Mouse (Mus musculus) 3134 (cell line): ENCODE measurements at regions not wholly inside any gene's neighbourhood (a gene's known extent, or its start where the extent isn't known, plus 50 kb on each side); places are given as distances from the start of the nearest gene placed in this dataset.

Experiments used
- DNase-seq: peaks from one replicate; pipeline ENCODE4 v3.0.0-alpha.2; 2011; ENCODE audit warnings: low spot score; ENCODE audit not compliant: insufficient read length; ENCODE audit errors: extremely low read depth

DNA sequence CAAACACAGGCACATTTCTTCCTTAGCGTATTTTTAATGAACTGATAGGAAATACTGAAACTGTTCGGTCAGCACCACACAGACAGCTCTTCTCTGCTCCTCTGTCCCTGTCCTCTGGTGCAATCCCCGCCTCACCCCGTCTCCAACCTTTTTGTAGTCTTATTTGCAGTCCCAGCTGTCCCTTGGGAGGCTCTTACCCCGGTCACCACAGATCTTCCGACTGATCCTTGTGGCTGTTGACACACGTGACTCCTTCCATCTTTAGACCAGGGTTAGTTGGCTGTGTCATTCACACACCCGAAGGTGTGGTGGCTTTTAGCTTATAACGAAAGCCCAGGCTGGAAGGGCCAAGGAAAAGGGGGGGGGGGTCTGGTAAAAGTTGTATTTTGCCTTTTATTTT, 56.4 kb downstream of the Cyp26a1 start:
- DNase-seq, result no peak

DNA sequence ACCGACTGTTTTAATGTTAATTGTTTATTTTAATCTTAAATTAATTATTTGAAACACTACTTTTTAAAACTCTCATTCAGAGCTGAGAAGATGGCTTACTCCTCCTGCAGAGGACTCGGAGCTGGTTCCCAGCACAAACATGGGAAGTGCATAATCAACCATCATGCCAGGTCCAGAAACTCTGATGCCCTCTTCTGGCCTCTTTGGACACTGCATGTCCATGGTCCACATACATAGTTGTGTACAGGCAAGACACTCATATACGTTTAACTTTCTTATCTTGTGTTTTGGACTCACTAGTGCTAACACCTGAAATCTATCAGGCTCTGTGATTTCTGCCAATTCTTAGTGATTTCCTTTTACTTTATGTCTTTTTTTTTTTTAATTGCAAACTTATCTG, 57.8 kb downstream of the Cyp26a1 start:
- no peak for DNase-seq

DNA sequence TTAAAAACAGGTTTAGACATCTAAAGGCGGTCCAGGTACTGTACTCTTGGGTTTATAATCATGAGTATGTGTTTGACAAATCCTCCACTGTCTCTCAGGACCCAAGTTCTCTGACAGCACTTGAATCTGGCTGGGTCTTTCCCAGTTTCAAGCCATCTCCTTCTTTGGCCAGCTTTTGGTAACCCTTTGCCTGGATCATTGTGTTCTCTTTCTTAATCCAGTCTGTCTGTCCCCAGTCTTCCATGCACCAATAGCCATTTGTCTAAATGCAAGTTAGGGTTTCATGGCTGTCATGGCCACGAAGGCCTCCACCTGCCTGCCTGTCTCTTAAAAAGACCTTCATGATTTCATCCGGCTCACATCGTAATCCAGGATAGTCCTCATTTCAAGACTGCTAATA, 71.8 kb downstream of the Cyp26a1 start:
- DNase-seq, result no peak

DNA sequence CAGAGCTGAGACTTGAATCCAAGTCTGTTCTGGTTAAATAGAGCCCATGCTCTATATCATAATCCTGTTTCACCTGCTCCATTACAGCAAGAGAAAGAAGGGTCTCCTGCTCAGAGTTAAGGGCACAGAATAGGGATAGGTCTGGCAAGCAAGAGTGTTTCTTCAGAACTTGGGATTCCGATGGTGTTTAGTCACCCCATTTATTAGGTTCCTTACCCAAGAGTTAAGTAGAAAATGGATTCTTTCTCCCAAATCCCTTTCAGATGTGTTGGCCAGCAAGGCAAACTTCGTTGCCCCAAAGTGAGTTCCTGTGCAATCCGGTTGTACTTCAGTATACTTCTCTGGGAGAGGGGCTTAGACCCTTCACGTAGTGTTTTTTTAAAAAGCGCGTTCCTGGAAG, 74.4 kb downstream of the Cyp26a1 start:
- peak; percentile 29 for DNase-seq

DNA sequence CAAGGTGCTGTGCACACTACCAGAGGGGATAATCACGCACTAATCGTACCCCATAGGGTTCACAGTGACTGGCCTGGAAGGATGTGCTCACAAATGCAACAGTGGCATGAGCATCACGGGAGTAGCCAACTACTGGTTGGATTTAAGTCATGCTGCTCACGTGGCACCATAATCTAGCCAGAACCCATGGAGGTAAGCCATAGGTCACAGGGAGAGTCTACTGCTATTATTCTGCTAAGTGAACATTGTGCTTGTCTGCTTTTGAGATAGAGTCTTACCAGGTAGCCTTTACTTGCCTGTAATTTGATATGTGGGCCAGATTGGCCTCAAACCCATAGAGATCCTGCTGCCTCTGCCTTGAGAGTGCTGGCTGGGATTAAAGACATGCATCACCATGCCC, 77.0 kb downstream of the Cyp26a1 start:
- no peak for DNase-seq

DNA sequence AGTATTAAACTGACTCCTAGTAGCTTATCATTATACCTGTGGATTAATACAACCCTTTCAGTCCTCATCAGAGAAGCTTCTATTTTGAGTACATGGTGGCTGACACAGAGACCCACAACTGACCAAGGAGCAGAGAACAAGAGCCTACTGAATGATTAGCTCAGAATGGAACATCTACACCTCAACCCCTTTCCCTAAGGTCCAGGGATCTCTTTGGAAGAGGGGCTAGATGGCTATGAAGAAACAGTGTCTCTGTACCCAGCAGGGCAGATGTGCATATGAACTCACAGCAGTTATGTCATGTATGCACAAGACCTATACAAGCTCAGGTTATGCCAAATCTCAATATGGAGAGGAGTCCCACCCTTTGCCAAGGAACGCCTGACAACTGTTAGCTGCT, 77.4 kb downstream of the Cyp26a1 start:
- no peak for DNase-seq

DNA sequence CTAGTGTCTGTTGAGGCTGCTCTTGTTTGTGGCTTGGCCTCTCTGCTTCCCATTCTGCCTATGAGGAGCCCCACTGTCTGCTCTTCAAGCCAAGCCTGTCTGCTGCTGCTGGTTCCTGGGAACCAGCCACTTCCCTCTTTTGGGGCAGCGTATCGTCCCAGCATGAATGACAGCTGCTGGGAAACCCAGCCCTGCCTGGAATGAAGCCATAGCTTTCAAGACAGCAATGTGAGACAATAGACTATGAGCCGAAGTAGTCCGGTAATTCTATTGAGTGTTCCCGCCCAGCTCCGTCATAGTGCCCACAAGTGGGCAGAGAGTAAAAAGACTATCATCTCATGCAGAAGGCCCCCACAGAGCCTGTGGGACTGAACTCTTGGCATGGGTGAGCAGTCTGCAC, 80.4 kb downstream of the Cyp26a1 start:
- DNase-seq, result no peak

DNA sequence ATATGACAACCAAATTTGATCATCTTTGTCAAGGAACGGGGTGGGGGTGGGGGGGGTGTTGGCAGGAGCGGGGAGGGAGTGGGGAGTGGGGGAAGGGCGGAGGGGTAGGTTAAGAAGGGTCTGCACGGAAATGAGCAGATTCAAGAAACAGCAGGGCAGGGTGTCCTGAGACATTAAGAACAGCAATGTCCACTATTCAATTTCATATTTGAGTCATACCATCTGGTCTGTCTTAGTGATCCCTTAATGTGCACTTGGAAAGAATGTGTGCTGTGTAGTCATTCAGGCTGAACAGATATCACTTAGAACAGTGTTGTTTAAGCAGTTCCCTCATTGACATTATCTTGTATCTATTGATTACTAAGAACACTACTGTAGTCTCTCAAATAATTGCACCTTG, 81.0 kb downstream of the Cyp26a1 start:
- DNase-seq, result no peak

DNA sequence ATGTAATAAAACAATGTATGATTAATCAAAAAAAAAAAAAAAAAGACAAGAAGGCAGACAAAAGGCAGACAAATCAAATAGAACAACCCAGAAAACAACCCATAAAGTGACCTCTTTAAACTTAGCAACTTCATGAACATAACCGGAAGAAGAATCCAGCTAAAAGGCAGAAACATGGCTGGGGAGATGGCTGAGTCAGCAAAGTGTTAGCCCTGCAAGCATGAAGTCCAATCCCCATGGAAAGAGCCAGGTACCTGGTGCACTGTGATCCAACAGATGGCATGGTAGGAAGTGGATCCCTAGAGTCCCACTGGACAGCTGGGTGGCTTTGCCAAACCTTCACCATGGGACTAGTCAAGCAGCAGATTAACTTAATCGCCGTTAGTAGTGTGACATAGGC, 90.9 kb downstream of the Cyp26a1 start:
- no peak for DNase-seq

DNA sequence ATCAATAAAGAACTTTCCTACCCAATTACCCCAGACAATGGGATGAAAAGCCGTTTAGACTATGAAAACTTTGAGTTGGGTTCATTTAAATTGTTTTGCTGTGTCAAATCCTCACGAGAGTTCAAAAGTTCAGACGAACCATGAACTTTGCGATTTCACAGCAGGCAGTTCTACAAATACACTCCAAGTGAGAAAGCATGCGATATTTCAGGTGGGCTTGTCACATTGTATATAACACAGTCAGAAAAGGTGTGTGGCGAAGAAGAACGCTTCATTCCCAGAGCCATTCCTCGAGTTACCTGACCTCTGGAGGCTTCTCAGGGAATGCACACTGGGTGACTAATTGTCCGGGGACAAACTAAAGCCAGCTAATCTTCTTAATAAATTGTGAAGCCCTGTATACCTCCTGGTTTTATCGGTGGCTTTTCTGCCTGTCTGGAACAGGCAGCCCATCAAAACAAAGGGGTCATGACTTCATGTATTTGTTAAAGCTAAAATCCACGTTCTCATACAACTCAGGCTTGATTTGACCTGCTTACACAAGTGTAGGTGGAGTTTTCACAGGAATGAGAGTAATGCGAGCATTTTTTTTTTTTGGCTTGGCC, 92.1 kb downstream of the Cyp26a1 start:
- DNase-seq, result no peak

DNA sequence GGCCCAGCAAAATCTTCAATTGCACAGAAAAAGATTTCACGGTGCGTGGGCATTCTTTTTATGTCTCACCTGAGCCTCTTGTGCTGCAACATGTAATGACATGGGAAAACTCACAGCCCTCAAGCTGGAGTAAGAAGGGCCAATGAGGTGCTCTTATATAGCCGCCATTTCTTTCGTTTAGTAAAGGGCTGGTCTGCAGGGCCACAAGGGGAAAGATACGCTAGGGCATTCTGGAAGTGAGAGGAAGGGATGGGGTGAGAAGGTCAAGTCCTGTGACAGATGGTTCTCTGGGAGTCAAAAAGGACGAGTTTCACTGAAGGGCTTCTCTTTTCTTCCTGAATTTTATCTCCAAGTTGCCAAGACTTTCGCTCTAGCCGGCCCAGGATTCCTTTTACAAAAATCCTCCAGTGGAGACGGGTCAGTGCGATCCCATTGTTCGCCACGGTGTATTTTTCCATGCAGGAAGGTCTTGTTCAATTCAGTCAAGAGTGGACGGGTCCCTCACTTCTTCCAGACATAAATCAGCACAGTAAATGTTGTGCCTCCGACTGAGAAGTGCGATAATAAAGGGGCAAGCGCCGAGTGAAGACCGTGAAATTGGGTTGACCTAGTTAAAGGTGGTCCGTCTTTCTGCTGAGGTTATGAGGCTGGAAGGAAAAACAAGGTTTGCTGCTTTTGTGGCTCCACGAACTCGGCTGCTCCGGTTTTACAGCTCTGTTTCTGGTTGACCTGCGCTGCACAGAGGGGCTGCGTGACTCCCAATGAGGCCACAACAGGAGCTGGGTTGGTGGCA, 92.9 kb downstream of the Cyp26a1 start:
- no peak for DNase-seq

DNA sequence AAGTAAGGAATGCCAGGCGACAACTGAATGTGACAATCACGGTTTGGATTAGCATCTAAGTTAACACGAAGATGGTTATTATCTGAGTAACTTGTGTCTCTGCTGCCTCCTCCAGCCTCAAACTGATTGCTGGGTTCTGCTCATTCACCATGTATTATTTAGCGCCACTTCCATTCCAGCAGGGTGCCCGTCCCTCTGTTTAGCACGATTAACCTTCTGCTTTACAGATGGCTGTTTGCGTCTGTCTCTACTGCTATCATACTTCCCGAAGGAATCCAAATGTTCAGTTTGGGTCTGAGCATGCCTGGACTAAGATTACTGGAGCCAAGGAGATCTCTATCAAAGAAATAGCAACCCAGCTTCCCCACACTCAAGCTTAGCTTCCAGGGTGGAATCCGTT, 95.6 kb downstream of the Cyp26a1 start:
- DNase-seq, result no peak

DNA sequence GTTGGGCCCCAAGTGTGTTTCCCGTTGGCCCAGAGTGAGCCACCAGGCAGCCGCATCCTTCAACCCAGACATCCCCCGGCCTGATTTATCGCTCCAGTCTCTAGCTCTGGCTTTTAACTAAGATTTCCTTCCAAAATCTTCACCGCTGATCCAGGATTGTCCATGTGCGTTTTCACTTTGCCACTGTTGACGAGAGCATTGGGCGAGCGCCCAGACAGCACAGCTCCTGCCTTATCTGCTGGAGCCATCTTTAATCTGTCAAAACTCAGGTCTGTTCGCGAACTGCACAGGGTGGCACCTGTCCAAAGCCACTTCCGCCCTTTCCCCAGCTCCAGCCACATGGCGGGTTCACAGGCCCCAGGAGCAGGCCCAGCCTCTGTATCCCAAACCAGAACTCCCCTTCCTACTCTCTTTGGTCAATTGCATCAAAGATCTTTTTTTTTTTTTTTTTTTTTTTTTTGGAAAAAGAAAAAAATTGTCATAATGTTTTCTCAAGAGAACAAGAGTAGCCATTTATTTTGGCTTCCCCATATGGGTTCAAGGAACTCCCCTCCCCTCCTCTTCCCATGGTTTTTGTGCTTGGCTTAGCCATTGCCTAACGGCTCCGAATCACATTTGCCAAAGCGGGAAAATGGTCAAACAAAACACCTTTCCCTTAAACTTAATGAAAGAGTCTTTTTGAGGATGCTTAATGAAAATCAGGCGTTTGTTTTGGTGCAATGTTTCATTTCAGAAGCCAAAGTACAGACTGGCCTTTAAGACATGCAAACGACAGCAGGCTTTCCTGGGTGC, 98.2 kb downstream of the Cyp26a1 start:
- peak; percentile 69 for DNase-seq

DNA sequence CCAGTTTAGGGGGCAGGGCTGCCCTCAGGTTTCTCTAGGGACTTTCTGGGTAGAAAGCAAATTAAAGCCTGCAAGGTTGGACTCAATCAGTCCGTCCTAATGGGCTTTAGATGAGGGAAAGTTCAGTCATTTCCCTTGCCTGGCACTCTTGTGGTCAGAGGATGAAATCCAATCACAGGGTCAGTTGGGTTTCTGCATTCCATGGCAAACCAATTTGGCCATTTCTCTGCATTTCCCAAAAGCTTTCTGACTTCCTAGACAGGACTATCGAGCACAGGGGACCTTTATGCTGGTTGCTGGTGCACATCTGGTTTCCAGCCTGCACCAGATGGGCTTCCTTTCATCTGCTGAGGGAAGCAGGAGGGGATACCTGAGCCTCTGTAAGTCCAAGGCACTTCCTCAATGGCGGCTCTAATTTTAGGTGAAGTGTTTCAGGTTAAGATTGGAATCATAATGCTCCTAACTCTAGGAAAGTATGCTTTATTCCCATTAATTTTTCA, 102.6 kb downstream of the Cyp26a1 start:
- DNase-seq, result peak; percentile 35

DNA sequence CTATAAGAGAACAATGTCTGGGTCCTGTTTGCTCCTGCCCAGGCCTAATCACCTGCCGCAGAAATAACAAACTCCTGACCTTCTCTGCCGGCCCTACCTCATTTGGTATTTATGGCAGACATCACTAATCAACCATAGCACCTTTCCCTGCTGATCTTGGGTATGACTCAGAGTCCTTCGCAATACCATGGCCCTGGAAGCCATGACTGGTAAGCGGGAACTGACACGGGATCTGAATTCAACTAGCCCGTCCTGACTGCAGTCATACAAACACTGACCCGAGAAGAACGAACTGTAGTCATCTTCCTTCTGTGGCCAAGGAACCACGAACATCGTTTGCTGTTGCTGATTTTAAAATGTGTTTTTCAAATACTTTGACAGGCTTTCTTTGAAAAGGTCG, 112.1 kb downstream of the Cyp26a1 start:
- DNase-seq, result no peak

DNA sequence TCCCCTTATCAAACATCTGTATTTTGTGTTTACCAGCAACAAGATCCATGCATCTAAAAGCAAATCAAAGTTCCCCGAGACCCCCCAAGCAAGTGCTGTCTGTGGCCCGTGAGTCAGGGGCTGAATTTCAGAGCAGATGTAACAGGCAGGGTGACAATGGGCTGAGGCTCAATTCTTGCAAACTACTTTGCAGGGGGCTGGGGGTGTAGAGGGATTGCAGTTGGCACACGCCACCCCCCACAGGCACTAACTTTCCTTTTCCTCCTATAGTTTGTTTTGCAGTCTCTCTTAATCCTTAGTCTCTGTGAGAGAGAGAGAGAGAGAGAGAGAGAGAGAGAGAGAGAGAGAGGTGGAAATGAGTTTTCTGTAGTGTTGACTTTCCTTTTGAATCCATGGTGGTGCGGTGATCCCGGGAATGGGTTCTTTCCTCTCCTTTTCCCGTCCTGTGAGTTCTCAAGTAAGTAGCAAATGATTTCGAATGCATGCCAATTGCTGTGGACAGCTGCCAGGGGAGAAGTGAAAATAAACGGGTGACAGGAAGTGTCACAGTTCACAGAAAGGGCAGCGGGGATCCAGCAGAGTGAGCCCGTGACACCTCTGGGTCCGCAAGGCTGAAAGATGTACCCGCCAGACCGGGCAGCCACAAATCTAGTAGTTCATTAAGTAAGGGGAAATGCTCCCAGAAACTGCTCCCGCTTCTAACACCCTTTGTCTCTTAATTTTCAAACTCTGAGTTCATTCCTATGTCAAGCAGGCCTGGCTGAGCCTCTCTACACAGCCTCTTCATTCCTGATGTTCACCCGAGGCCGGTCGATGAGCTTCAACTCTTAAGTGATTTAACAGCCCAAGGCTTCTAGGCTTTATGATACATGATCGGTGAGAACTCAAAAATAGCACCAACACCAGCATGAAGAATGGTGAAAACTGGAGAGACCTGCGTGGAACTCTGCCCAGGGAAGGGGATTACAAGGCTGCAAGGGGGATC, 116.8 kb downstream of the Cyp26a1 start:
- DNase-seq, result peak; percentile 66

DNA sequence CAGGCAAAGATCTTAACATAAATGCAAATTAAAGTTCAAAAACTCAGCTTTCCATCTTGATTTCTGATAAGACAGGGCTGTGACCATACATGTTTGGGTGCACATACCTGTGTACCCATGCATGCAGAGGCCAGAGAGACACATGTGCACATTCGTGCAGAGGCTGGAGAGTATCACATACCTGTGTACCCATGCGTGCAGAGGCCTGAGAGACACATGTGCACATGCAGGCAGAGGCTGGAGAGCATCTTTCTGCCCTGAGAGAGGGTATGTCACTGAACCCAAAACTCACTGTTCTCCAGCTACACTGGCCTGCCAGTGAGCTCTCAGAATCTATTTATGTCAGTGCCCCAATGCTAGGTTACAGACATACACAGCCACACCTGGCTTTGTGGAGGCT, 118.0 kb downstream of the Cyp26a1 start:
- DNase-seq, result no peak

DNA sequence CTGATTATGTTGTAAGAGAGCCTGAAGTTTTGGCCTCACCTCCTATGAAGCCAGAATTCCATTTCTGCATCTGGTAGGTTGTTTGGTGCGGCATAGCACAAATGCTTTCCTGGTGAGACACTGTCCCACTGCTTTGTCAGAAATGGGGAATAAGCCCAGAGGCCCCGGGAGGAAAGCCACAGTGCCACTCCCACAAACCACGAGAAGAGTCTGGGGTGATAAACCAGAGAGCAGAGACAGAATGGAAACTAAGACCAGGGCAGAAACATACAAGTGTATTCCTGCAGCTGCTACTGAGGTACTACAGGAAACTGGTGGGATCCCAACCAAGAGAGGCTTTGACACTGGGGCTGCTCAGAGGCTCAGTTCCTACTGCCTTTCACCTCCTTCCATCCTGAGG, 123.6 kb downstream of the Cyp26a1 start:
- peak; percentile 81 for DNase-seq

DNA sequence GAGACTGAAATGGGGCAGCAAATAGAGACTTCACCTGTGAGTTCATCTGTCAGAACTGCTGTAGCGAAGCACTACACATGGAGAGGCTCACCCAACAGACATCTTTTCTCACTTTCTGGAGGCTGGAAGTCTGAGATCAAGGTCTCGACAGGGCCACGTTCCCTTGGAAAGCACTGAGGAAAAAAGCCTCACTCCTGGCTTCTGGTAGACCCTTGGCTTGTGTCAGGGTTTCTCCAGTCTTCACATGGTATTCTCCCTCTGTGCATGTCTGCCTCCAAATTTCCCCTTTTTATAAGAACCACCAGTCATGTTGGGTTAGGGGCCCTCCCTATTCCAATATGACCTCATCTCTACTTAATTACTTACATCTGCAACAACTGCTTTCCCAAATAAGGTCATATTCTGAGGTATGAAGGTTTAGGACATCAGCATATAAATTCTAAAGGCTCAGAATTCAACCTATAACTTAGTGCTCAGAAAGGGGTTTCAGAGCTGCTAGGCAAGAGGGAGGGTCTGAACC, 124.1 kb downstream of the Cyp26a1 start:
- DNase-seq, result no peak

DNA sequence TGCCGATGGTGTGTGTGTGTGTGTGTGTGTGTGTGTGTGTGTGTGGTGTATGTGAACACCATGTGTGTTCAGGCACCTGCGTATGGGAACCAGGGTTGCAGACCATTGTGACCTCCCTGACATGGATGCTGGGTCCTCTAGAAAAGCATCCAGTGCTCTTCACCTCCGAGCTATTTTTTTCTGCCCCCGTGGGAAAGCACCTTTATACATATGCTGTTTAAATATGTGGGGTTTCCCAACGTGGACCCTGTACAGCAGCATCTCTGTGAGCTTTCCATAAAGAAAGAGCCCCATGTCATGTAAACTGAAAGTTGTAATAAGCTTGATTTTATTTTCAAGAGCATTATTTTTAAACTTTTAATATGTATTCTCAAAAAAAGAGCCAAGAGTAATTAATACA, 126.6 kb downstream of the Cyp26a1 start:
- DNase-seq, result no peak
